ENCODE assay signal across 7 mouse cellular contexts in genomic region chr5:136245541-136246451, GRCm38 (mm10). TPM values are rescaled to one million over a fixed set of nuclear protein-coding genes. Genes with fewer than 3 reads are reported as not detected.
DNase-seq lines count a peak whose midpoint lies in the region; ATAC-seq and TF ChIP-seq lines count a peak whose summit lies in the region.

No protein-coding gene starts in this region.

- no peak for TF ChIP-seq CTCF in testis, adult 2 months (IDR thresholded peaks at IDR 0.05; ENCODE audit: control insufficient read depth, insufficient read depth, insufficient replicate concordance, low read depth, low read length)

- H3K4me3 ChIP-seq in testis, adult 2 months (ENCODE audit: control insufficient read depth, low read depth, low read length): peak overlapping the region; percentile 84
- peak overlapping the region; percentile 85 for H3K4me3 ChIP-seq in forebrain, embryonic 13.5 days
- peak overlapping the region; percentile 66 for H3K4me3 ChIP-seq in liver, embryonic 12.5 days
- peak overlapping the region; percentile 72 for H3K4me3 ChIP-seq in stomach, embryonic 16.5 days (replicated peaks; ENCODE audit: low read length)

- H3K4me1 ChIP-seq in testis, adult 2 months (ENCODE audit: control insufficient read depth, insufficient read depth, low read length): peaks cover 29% of the 10 kb centered on the region
- H3K4me1 ChIP-seq in forebrain, embryonic 13.5 days: peaks cover 31% of the 10 kb centered on the region
- H3K4me1 ChIP-seq in liver, embryonic 12.5 days: peaks cover 42% of the 10 kb centered on the region
- peaks cover 4% of the 10 kb centered on the region; the same call in 1 of the 2 replicates for H3K4me1 ChIP-seq in stomach, embryonic 16.5 days (ENCODE audit: control insufficient read depth, insufficient read depth, low read length)

- peak overlapping the region; percentile 92 for H3K27ac ChIP-seq in testis, adult 2 months (ENCODE audit: control insufficient read depth, insufficient read depth, low read depth, low read length)
- no peak overlapping the region for H3K27ac ChIP-seq in forebrain, embryonic 13.5 days
- H3K27ac ChIP-seq in liver, embryonic 12.5 days: no peak overlapping the region
- no peak overlapping the region for H3K27ac ChIP-seq in stomach, embryonic 16.5 days (ENCODE audit: low read length)

- no peaks in the 10 kb centered on the region for H3K36me3 ChIP-seq in testis, adult 2 months (ENCODE audit: control insufficient read depth, insufficient read depth, low read length)
- peaks cover 12% of the 10 kb centered on the region for H3K36me3 ChIP-seq in forebrain, embryonic 13.5 days (ENCODE audit: poor library complexity, severe bottlenecking)
- H3K36me3 ChIP-seq in liver, embryonic 12.5 days: peaks cover 4% of the 10 kb centered on the region; the same call in 1 of the 2 replicates
- no peaks in the 10 kb centered on the region for H3K36me3 ChIP-seq in stomach, embryonic 16.5 days (ENCODE audit: control insufficient read depth, insufficient read depth, low read length)

- intact Hi-C loops in gastrocnemius, postnatal 14 days (cut with DNase I; ENCODE audit: low total_unique reads): no loop called here

- peak overlapping the region; percentile 91 for H3K4me2 ChIP-seq in forebrain, embryonic 13.5 days
- H3K4me2 ChIP-seq in liver, embryonic 12.5 days: peak overlapping the region; percentile 87
- H3K4me2 ChIP-seq in stomach, embryonic 16.5 days (ENCODE audit: low read depth, low read length): peak overlapping the region; percentile 96

- peak; percentile 11; the same call in 1 of the 2 replicates for ATAC-seq in forebrain, embryonic 13.5 days
- ATAC-seq in liver, embryonic 12.5 days: no peak
- ATAC-seq in stomach, embryonic 16.5 days (ENCODE audit: insufficient read depth, low FRiP score): no peak

- DNase-seq in testis, postnatal 10 days (ENCODE audit: low spot score): no peak
- no peak for DNase-seq in gastrocnemius, postnatal 14 days
- no peak for DNase-seq in adrenal gland, postnatal 14 days

- peak overlapping the region; percentile 87; the same call in 1 of the 2 replicates for H3K9ac ChIP-seq in forebrain, embryonic 13.5 days
- no peak overlapping the region for H3K9ac ChIP-seq in liver, embryonic 12.5 days
- H3K9ac ChIP-seq in stomach, embryonic 16.5 days (ENCODE audit: low read length): peak overlapping the region; percentile 76

- no peaks in the 10 kb centered on the region for H3K27me3 ChIP-seq in testis, adult 2 months (ENCODE audit: control insufficient read depth, insufficient read depth, low read length)
- H3K27me3 ChIP-seq in forebrain, embryonic 13.5 days: no peaks in the 10 kb centered on the region
- peaks cover 40% of the 10 kb centered on the region for H3K27me3 ChIP-seq in liver, embryonic 12.5 days (replicated peaks)
- no peaks in the 10 kb centered on the region; the same call in 1 of the 2 replicates for H3K27me3 ChIP-seq in stomach, embryonic 16.5 days (ENCODE audit: control insufficient read depth, insufficient read depth, low read length)

- no peak for TF ChIP-seq POLR2A in testis, adult 2 months (IDR thresholded peaks at IDR 0.05; ENCODE audit: control insufficient read depth, low read depth, low read length)

- WGBS in forebrain, embryonic 13.5 days: 15% methylated on average over 15 of the region's 15 CpGs
- 17% methylated on average over 15 of the region's 15 CpGs for WGBS in liver, embryonic 12.5 days (ENCODE audit: insufficient replicate concordance)
- WGBS in stomach, embryonic 16.5 days: 18% methylated on average over 15 of the region's 15 CpGs

- no peaks in the 10 kb centered on the region for H3K9me3 ChIP-seq in forebrain, embryonic 13.5 days (replicated peaks)
- H3K9me3 ChIP-seq in liver, embryonic 12.5 days (replicated peaks): no peaks in the 10 kb centered on the region
- no peaks in the 10 kb centered on the region for H3K9me3 ChIP-seq in stomach, embryonic 16.5 days (replicated peaks; ENCODE audit: control insufficient read depth, low read length)

RNA-seq across cellular contexts. Expression of gene Sh2b2, which starts 0.6 kb away (rescaled TPM):
- polyA plus RNA-seq in testis, adult 2 months (2012; rRNA removed): 2.0 and 2.3 TPM in 2 replicates
- 17.4 and 19.9 TPM in 2 replicates for polyA plus RNA-seq in forebrain, embryonic 13.5 days (2015; fragmentation: Nextera tagmentation; extraction: Ambion mirVana)
- polyA plus RNA-seq in liver, embryonic 12.5 days (2016; fragmentation: Nextera tagmentation; extraction: Ambion mirVana): 2.6 and 3.1 TPM in 2 replicates
- polyA plus RNA-seq in stomach, embryonic 16.5 days (2015; fragmentation: Nextera tagmentation; extraction: Ambion mirVana): 1.7 and 2.3 TPM in 2 replicates
- total RNA-seq in gastrocnemius, postnatal 14 days (2021): 1 to 10 TPM; 4.6 to 8.0 TPM
- 21.9 and 24.5 TPM in 2 replicates for total RNA-seq in adrenal gland, postnatal 14 days (2021)

RNA-seq across cellular contexts. Expression of gene Prkrip1, which starts 47.0 kb away (rescaled TPM):
- 26.0 and 27.9 TPM in 2 replicates for polyA plus RNA-seq in testis, adult 2 months (2012; rRNA removed)
- polyA plus RNA-seq in forebrain, embryonic 13.5 days (2015; fragmentation: Nextera tagmentation; extraction: Ambion mirVana): 64.2 and 74.0 TPM in 2 replicates
- polyA plus RNA-seq in liver, embryonic 12.5 days (2016; fragmentation: Nextera tagmentation; extraction: Ambion mirVana): 36.3 and 41.3 TPM in 2 replicates
- 44.5 and 45.3 TPM in 2 replicates for polyA plus RNA-seq in stomach, embryonic 16.5 days (2015; fragmentation: Nextera tagmentation; extraction: Ambion mirVana)
- 10 to 100 TPM; 24.2 to 25.1 TPM for total RNA-seq in gastrocnemius, postnatal 14 days (2021)
- total RNA-seq in adrenal gland, postnatal 14 days (2021): 31.8 and 36.4 TPM in 2 replicates
